Mouse (Mus musculus): ENCODE data around the gene Slc5a9. TPM values are rescaled to one million over a fixed set of nuclear protein-coding genes. Genes with fewer than 3 reads are reported as not detected.

Gene Slc5a9
- total and polyA plus RNA-seq, 2 experiments from 2014 or later: not detected

DNA sequence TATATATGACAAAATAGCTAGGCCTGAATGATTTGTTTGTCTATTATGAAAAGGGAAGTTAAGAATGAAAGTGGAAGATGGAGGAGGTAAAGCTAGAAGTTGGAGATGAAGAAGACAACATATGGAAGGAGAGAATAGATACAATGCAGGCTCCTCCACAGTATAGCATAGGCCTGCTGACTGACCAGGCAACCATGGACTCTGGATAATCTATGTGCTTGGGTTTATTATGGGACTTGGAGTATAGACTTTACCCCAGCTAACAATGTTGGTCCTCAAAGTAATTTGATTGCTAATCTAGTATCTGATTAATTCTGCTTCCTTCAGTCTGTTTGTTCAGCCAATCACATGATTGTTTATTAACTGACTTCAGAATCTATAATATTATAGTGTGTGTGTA lies 10.6 kb downstream of the Slc5a9 start:
- DNase-seq (ENCODE audit: low spot score): no peak
- no peak for TF ChIP-seq CTCF (IDR thresholded peaks at IDR 0.05; ENCODE audit: low read depth)
- Histone ChIP-seq H3K9ac (replicated peaks; ENCODE audit: low read length) (no peak overlapping the region), H3K9me3 (ENCODE audit: low read length) (no peaks in the 10 kb centered on the region), H3K27me3 (ENCODE audit: insufficient read depth, low read length) (no peaks in the 10 kb centered on the region), H3K4me1 (ENCODE audit: insufficient read depth, low read length) (no peaks in the 10 kb centered on the region), H3K4me3 (ENCODE audit: low read length) (no peak overlapping the region), H3K36me3 (ENCODE audit: insufficient read depth, low read length) (no peaks in the 10 kb centered on the region), H3K4me2 (ENCODE audit: low read depth, low read length) (no peak overlapping the region), H3K27ac (no peak overlapping the region)
- ATAC-seq: no peak

DNA sequence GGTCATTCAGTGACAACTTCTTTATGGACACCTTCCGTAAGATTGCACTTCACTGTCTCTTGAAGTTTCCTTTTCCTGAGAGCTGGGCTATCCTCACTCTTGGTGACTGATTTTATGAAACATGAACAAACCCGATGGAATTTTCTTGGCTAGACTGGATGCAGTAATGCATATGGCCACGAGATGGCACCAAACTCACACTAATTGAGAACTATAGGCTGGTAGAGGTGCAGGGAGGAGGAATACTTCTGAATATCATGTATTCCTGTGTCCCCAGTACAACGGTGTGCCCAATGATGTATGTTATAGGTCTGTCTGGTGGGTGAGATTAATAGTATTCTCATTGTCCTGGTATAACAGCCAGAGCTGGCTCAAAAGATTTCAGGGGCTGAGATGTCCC lies 16.1 kb downstream of the Slc5a9 start:
- no peaks in the 10 kb centered on the region for H3K9me3 ChIP-seq (ENCODE audit: low read length)
- ATAC-seq: peak; percentile 83
- H3K27me3 ChIP-seq (ENCODE audit: insufficient read depth, low read length): no peaks in the 10 kb centered on the region
- DNase-seq (ENCODE audit: low spot score): peak; percentile 83
- 24% methylated on average over 4 of the region's 4 CpGs for WGBS
- no peak overlapping the region for H3K4me3 ChIP-seq (ENCODE audit: low read length)
- H3K4me1 ChIP-seq (ENCODE audit: insufficient read depth, low read length): no peaks in the 10 kb centered on the region
- no peak overlapping the region for H3K27ac ChIP-seq
- H3K4me2 ChIP-seq (ENCODE audit: low read depth, low read length): no peak overlapping the region
- no peak overlapping the region for H3K9ac ChIP-seq (replicated peaks; ENCODE audit: low read length)
- TF ChIP-seq CTCF (IDR thresholded peaks at IDR 0.05; ENCODE audit: low read depth): peak; percentile 92
- no peaks in the 10 kb centered on the region for H3K36me3 ChIP-seq (ENCODE audit: insufficient read depth, low read length)

- 9% methylated on average over 7 of the region's 7 CpGs for WGBS
- no peaks in the 10 kb centered on the region for H3K27me3 ChIP-seq (ENCODE audit: insufficient read depth, low read length)
- TF ChIP-seq CTCF (IDR thresholded peaks at IDR 0.05; ENCODE audit: low read depth): peak; percentile 83
- no peaks in the 10 kb centered on the region for H3K4me1 ChIP-seq (ENCODE audit: insufficient read depth, low read length)
- H3K9ac ChIP-seq (replicated peaks; ENCODE audit: low read length): no peak overlapping the region
- H3K4me3 ChIP-seq (ENCODE audit: low read length): no peak overlapping the region
- no peaks in the 10 kb centered on the region for H3K9me3 ChIP-seq (ENCODE audit: low read length)
- H3K4me2 ChIP-seq (ENCODE audit: low read depth, low read length): peak overlapping the region; percentile 31; the same call in 1 of the 2 replicates
- H3K36me3 ChIP-seq (ENCODE audit: insufficient read depth, low read length): no peaks in the 10 kb centered on the region
- H3K27ac ChIP-seq: no peak overlapping the region
- DNase-seq (ENCODE audit: low spot score): peak; percentile 82
- ATAC-seq: peak; percentile 73
Measured at GRCm38 (mm10) chr4:111886018-111886417, 16.7 kb downstream of the Slc5a9 start.

DNA sequence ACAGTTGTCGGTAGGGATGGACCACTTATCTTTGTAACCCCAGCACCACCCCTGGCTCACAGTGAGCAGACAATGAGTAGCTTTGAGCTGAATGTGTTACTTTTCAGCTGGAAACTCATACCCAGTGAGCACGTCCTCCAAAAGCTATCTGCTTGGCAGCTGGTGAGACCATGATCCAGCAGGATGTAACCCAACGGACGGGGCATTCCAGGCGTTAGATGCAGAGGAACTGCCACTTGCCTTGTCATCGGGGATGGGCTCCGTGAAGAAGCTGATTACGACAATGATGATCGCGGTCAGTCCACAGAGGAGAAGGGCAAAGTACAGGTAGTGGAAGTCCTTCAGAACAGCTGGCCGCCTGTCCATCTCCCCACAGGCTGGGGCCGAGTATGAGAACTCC lies 19.2 kb downstream of the Slc5a9 start:
- Histone ChIP-seq H3K4me3 (ENCODE audit: low read length) (no peak overlapping the region), H3K27me3 (ENCODE audit: insufficient read depth, low read length) (no peaks in the 10 kb centered on the region), H3K4me2 (ENCODE audit: low read depth, low read length) (no peak overlapping the region), H3K9ac (replicated peaks; ENCODE audit: low read length) (no peak overlapping the region), H3K4me1 (ENCODE audit: insufficient read depth, low read length) (no peaks in the 10 kb centered on the region), H3K36me3 (ENCODE audit: insufficient read depth, low read length) (no peaks in the 10 kb centered on the region), H3K9me3 (ENCODE audit: low read length) (no peaks in the 10 kb centered on the region), H3K27ac (no peak overlapping the region)
- no peak for DNase-seq (ENCODE audit: low spot score)
- WGBS: 90% methylated on average over 12 of the region's 12 CpGs
- no peak for ATAC-seq
- no peak for TF ChIP-seq CTCF (IDR thresholded peaks at IDR 0.05; ENCODE audit: low read depth)

DNA sequence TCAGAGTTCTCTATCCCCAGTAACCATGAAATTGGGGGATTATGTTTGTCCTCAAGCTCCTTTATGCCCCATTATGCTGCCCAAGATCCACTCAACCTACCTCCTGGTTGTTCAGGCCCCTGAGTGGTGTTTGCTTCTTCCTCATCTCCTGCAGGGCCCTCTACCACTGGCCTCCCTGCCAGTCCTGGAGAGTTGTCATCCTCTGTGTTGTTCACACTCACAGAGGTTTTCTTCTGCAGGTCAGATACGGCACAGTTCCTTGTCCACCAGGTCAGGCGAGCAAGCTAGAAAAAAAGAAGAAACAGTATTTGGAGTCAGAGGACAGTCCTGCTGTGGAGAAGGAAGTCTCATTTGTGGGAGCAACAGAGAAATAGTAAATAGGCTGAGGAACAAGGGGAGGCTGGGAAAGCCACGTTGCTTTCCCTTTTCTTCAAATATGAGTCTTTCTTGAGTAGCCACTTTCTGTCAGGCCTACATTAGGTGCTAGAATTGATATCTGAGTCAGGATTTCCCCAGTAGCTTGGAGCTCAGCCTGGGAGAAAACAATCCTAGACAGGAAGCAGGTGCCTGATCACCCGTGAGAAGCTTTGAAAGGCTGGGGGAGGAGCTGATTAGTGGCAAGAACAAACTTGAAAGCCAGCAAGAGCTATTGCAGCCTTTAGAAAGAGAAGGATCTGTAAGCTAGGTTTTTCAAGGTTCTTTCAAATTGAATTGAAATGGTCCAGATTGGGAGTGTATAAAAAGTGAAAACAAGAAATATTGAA lies 22.4 kb downstream of the Slc5a9 start:
- Histone ChIP-seq H3K36me3 (ENCODE audit: insufficient read depth, low read length) (no peaks in the 10 kb centered on the region), H3K4me1 (ENCODE audit: insufficient read depth, low read length) (no peaks in the 10 kb centered on the region), H3K27me3 (ENCODE audit: insufficient read depth, low read length) (no peaks in the 10 kb centered on the region), H3K27ac (no peak overlapping the region), H3K9ac (replicated peaks; ENCODE audit: low read length) (no peak overlapping the region), H3K4me2 (ENCODE audit: low read depth, low read length) (no peak overlapping the region), H3K4me3 (ENCODE audit: low read length) (no peak overlapping the region), H3K9me3 (ENCODE audit: low read length) (no peaks in the 10 kb centered on the region)
- DNase-seq (ENCODE audit: low spot score) (no peak), ATAC-seq (no peak)
- no peak for TF ChIP-seq CTCF (IDR thresholded peaks at IDR 0.05; ENCODE audit: low read depth)
- WGBS: 37% methylated on average over 4 of the region's 4 CpGs

DNA sequence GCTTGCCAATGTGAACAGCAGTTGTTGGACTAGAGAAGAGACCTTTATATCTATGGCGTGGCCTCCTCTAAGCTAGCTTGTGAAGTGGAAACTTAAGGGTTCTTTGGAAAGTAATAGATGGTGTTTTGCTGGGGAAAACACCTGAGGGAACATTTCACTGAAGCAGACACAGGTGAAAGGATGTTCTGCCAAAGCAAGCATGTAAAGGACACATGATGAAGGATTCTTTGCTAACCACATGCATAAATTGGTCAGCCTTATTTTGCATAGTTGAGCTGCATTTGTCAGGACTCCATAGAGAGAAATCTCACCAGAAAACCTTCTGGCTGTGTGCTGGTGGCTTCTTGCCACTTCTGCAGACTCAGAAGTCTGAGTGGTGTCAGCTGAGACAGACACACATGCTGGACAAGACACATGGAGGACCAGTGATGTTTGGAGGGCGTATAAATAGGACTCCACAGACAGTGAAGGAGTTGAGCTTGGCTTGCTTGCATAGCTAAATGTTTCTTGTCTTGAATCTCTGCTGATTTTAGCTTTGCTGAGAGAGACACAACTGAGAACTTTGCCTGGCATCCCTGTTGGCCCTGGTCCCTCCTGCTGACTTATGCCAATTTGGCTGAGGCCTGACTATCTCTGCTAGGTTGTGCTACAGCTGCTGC lies 34.8 kb downstream of the Slc5a9 start:
- no peak for DNase-seq (ENCODE audit: low spot score)
- no peak overlapping the region for H3K4me3 ChIP-seq (ENCODE audit: low read length)
- H3K4me1 ChIP-seq (ENCODE audit: insufficient read depth, low read length): no peaks in the 10 kb centered on the region
- H3K4me2 ChIP-seq (ENCODE audit: low read depth, low read length): no peak overlapping the region
- H3K27me3 ChIP-seq (ENCODE audit: insufficient read depth, low read length): no peaks in the 10 kb centered on the region
- TF ChIP-seq CTCF (IDR thresholded peaks at IDR 0.05; ENCODE audit: low read depth): no peak
- no peaks in the 10 kb centered on the region for H3K9me3 ChIP-seq (ENCODE audit: low read length)
- 81% methylated on average over 2 of the region's 2 CpGs for WGBS
- no peak overlapping the region for H3K27ac ChIP-seq
- no peak for ATAC-seq
- H3K36me3 ChIP-seq (ENCODE audit: insufficient read depth, low read length): no peaks in the 10 kb centered on the region
- no peak overlapping the region for H3K9ac ChIP-seq (replicated peaks; ENCODE audit: low read length)

DNA sequence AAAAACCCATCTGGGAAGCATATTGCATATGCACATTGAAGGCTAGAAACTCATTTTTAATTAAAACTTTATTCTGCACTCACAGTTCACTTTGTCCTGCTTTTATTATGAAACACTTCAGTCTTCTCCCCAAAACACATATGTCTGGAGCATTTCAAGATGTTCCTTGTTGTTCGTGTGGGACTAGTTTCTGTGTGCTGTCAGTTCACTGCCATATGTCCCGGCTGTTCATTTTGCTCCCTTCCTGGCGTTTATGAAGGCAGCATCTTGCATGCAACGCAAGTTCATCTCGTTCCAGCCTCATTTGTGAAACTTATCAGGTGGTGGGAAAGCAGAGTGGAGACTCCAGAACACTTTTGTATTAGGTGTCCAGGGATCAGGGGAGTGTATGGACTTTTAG lies 36.0 kb downstream of the Slc5a9 start:
- WGBS: 79% methylated on average over 5 of the region's 5 CpGs
- ATAC-seq (no peak), DNase-seq (ENCODE audit: low spot score) (no peak)
- Histone ChIP-seq H3K4me3 (ENCODE audit: low read length) (no peak overlapping the region), H3K9me3 (ENCODE audit: low read length) (no peaks in the 10 kb centered on the region), H3K27ac (no peak overlapping the region), H3K4me2 (ENCODE audit: low read depth, low read length) (no peak overlapping the region), H3K36me3 (ENCODE audit: insufficient read depth, low read length) (no peaks in the 10 kb centered on the region), H3K9ac (replicated peaks; ENCODE audit: low read length) (no peak overlapping the region), H3K27me3 (ENCODE audit: insufficient read depth, low read length) (no peaks in the 10 kb centered on the region), H3K4me1 (ENCODE audit: insufficient read depth, low read length) (no peaks in the 10 kb centered on the region)
- TF ChIP-seq CTCF (IDR thresholded peaks at IDR 0.05; ENCODE audit: low read depth): no peak
